Mouse (Mus musculus): ENCODE measurements around the gene Adarb2. TPM values are rescaled to one million over a fixed set of nuclear protein-coding genes. Genes with fewer than 3 reads are reported as not detected.

Gene Adarb2
- polyA plus RNA-seq, 1 experiment from 2014 or later = 26.3 TPM

DNA sequence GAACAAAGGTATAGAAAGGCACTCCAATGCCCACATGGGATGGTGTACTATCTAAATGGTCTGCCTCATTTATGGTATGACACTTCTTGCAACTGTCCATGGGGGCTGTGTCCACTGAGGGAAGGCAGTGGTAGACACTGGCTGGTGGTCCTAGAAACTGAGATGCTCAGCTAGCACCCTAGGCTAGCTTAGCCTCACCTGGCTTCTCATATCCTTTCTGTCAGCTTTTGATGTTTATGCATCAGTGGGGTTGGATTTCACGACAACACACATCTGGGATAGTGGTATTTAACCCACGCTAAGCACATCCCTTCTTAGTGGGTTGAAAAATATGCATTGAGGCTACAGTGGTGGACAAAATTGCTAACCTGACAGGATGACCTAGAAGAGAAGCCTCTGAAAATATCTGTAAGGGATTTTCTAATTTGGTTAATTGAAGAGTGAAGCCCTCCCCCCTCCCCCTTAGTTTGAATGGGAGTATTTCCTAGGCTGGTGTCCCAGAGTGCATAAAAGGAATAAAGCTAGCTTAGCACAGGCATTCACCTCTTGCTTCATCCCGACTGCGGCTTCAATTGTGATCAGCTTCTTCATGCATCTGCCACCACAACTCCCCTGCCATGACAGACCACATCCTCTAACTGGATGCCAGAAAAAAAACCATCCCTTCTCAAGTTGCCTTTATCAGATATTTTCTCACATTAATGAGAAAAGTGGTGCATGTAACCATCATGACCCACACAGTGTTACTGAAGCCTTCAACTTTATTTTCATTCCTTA, 197.8 kb downstream of the Adarb2 start:
- H3K9me3 ChIP-seq (replicated peaks) = no peaks in the 10 kb centered on the region
- H3K4me1 ChIP-seq = no peaks in the 10 kb centered on the region
- no peaks in the 10 kb centered on the region for H3K27me3 ChIP-seq
- no peak overlapping the region for H3K27ac ChIP-seq
- no peak overlapping the region for H3K9ac ChIP-seq
- WGBS = 74% methylated on average over 4 of the region's 4 CpGs
- no peak overlapping the region for H3K4me3 ChIP-seq
- no peaks in the 10 kb centered on the region for H3K36me3 ChIP-seq
- no peak for ATAC-seq (ENCODE audit: low FRiP score)
- H3K4me2 ChIP-seq (replicated peaks) = no peak overlapping the region

DNA sequence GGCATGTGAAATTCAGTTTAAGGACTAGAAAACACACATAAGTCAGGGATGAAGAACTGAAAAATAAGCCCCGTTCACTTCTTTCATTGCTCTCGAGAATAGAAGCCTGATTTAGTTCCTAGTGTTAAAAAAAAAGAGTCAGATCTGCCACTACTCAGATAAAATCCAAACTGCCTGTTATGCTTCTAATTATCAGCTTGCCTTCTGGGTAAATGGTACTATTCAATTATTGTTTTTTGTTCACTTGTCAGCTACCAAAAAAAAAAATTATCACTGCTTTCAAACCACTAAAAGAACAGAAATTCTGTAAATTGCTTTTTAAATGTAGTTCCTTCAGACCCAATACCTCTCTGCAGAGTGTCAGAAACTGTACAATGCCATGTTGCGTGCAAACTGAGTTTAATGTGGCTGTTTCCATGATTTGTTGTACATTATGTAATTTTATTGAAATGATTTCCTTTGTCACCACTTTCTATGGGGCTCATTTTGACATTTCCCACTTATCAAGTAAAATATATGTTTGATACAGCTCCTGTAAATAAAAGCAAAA, 199.7 kb downstream of the Adarb2 start:
- H3K4me3 ChIP-seq = no peak overlapping the region
- no peak overlapping the region for H3K27ac ChIP-seq
- H3K9ac ChIP-seq = no peak overlapping the region
- WGBS = 82% methylated on average over 3 of the region's 3 CpGs
- no peaks in the 10 kb centered on the region for H3K27me3 ChIP-seq
- H3K4me2 ChIP-seq (replicated peaks) = no peak overlapping the region
- no peaks in the 10 kb centered on the region for H3K4me1 ChIP-seq
- no peaks in the 10 kb centered on the region for H3K36me3 ChIP-seq
- ATAC-seq (ENCODE audit: low FRiP score) = no peak
- H3K9me3 ChIP-seq (replicated peaks) = no peaks in the 10 kb centered on the region

DNA sequence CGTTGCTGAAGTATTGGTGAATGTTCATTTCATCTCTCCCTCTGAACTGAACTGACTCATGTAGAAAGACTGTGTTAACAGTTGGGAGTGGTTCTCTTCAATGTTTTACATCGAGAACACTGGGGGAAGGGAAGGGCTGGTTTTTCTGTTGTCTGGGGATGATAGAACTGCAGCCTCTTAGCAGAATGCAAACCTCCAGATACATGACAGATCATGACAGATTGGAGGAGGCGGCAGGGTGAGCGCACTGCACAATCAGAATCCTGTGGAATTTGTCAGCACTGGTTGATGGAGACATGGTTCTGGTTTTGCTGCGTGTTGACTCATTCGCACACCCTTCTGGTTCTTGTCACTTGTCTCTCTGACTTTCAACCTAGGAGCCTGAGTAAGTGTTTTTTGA, 203.4 kb downstream of the Adarb2 start:
- H3K27me3 ChIP-seq = no peaks in the 10 kb centered on the region
- H3K36me3 ChIP-seq = no peaks in the 10 kb centered on the region
- ATAC-seq (ENCODE audit: low FRiP score) = no peak
- no peak overlapping the region for H3K9ac ChIP-seq
- WGBS = 79% methylated on average over 6 of the region's 6 CpGs
- H3K4me2 ChIP-seq (replicated peaks) = no peak overlapping the region
- H3K4me1 ChIP-seq = 0 out of 2 replicates have a peak, but pooled peaks cover 4% of the 10 kb centered on the region
- H3K9me3 ChIP-seq (replicated peaks) = no peaks in the 10 kb centered on the region
- H3K4me3 ChIP-seq = no peak overlapping the region
- H3K27ac ChIP-seq = no peak overlapping the region

- no peaks in the 10 kb centered on the region for H3K27me3 ChIP-seq
- no peak overlapping the region for H3K4me2 ChIP-seq (replicated peaks)
- H3K9me3 ChIP-seq (replicated peaks) = no peaks in the 10 kb centered on the region
- 67% methylated on average over 5 of the region's 5 CpGs for WGBS
- H3K4me1 ChIP-seq = 0 out of 2 replicates have a peak, but pooled peaks cover 4% of the 10 kb centered on the region
- no peak overlapping the region for H3K4me3 ChIP-seq
- no peak overlapping the region for H3K9ac ChIP-seq
- no peaks in the 10 kb centered on the region for H3K36me3 ChIP-seq
- H3K27ac ChIP-seq = no peak overlapping the region
- peak; percentile 89 for ATAC-seq (ENCODE audit: low FRiP score)
Observed at GRCm38 (mm10) chr13:8410353-8411318, 208.0 kb downstream of the Adarb2 start.

DNA sequence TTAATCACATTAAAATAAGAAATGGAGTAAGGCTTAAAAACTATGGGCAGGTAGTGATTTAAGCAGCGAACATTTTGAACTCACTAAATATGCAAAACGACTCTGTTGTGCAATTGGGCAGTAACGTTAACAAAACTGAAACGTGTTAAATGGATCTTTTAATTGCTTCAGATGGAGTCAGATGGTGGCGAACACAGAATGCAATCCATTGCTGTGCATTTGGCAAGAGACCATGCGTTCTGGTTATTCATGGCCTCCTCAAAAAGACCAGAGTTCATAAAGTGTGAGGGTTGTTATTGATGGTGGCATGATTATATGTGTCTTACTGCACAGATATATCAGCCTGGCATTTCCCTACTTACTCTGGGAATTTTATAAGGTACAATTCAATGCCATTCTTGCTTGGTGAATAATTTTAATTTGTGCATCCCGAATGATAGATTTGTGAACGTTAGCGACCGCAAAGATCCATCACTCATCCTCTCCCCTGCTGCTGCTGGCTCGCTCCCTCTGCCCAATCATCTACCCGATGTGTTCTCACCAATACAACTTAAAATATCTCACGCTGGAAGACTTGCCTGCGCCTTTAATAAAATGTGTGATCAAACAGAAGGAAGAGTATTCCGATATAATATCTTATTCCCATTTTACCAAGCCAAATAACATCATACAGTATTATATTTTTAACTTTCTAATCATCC, 221.5 kb downstream of the Adarb2 start:
- 85% methylated on average over 15 of the region's 15 CpGs for WGBS
- no peaks in the 10 kb centered on the region for H3K27me3 ChIP-seq

GRCm38 (mm10) chr13:8439188-8439835, 236.6 kb downstream of the Adarb2 start:
- Histone ChIP-seq H3K27me3 (no peaks in the 10 kb centered on the region), H3K27ac (no peak overlapping the region), H3K4me3 (no peak overlapping the region), H3K4me2 (replicated peaks) (no peak overlapping the region), H3K9ac (no peak overlapping the region), H3K36me3 (no peaks in the 10 kb centered on the region), H3K9me3 (replicated peaks) (0 out of 2 replicates have a peak, but pooled peaks cover 2% of the 10 kb centered on the region), H3K4me1 (no peaks in the 10 kb centered on the region)
- WGBS = 95% methylated on average over 4 of the region's 4 CpGs
- ATAC-seq (ENCODE audit: low FRiP score) = no peak

More for the DNA sequence above, 221.5 kb downstream of the Adarb2 start:
- H3K9me3 ChIP-seq (replicated peaks) = no peaks in the 10 kb centered on the region
- ATAC-seq (ENCODE audit: low FRiP score) = no peak
- H3K4me1 ChIP-seq = no peaks in the 10 kb centered on the region
- H3K9ac ChIP-seq = no peak overlapping the region
- no peak overlapping the region for H3K27ac ChIP-seq
- H3K36me3 ChIP-seq = no peaks in the 10 kb centered on the region
- H3K4me3 ChIP-seq = no peak overlapping the region
- H3K4me2 ChIP-seq (replicated peaks) = no peak overlapping the region

- Histone ChIP-seq H3K9me3 (replicated peaks) (no peaks in the 10 kb centered on the region), H3K4me3 (no peak overlapping the region), H3K9ac (no peak overlapping the region), H3K4me2 (replicated peaks) (no peak overlapping the region), H3K36me3 (no peaks in the 10 kb centered on the region), H3K27me3 (no peaks in the 10 kb centered on the region), H3K27ac (no peak overlapping the region), H3K4me1 (no peaks in the 10 kb centered on the region)
- 79% methylated on average over 2 of the region's 2 CpGs for WGBS
- no peak for ATAC-seq (ENCODE audit: low FRiP score)
Observed at GRCm38 (mm10) chr13:8445415-8445814, 242.7 kb downstream of the Adarb2 start.

DNA sequence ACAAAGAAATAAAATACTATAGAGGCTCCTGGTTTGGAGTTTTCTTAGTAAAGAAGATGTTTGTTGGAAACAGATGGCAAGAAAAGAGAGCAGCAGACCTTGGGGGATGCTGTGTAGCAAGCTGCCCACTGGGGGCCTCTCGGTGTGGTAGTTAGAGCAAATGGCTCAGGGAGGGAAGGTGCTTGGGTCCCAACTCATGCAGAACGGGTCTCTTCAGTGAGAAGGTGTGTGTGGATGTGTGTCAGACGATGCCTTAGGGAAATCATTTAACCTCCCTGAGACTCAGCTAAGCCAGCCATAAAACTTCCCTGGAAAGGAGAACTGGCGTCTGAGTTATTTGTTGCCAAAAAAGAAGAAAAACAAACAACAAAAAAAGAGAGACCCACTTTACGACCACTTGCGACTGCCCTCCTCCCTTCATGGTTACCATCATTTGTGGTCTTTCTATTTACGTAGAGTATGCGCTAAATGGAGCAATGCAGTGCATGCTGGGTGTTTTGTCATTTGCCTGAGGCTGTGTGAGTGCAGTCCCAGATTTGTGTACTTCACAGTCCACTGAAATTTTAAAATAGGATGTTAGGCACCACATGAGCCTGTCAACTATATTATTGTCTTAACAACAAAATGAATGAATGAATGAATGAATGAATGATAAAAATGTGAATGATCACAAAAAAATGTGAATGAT, 245.7 kb downstream of the Adarb2 start:
- H3K27me3 ChIP-seq = no peaks in the 10 kb centered on the region
- H3K9me3 ChIP-seq (replicated peaks) = no peaks in the 10 kb centered on the region
- no peaks in the 10 kb centered on the region for H3K4me1 ChIP-seq
- 82% methylated on average over 8 of the region's 8 CpGs for WGBS
- H3K36me3 ChIP-seq = no peaks in the 10 kb centered on the region
- no peak overlapping the region for H3K9ac ChIP-seq
- H3K4me3 ChIP-seq = no peak overlapping the region
- H3K27ac ChIP-seq = no peak overlapping the region
- ATAC-seq (ENCODE audit: low FRiP score) = no peak
- no peak overlapping the region for H3K4me2 ChIP-seq (replicated peaks)

GRCm38 (mm10) chr13:8451581-8451980, 248.9 kb downstream of the Adarb2 start:
- no peak overlapping the region for H3K4me2 ChIP-seq (replicated peaks)
- H3K4me1 ChIP-seq = no peaks in the 10 kb centered on the region
- WGBS = 65% methylated on average over 4 of the region's 4 CpGs
- ATAC-seq (ENCODE audit: low FRiP score) = no peak
- no peak overlapping the region for H3K27ac ChIP-seq
- no peaks in the 10 kb centered on the region for H3K9me3 ChIP-seq (replicated peaks)
- H3K9ac ChIP-seq = no peak overlapping the region
- no peaks in the 10 kb centered on the region for H3K27me3 ChIP-seq
- H3K4me3 ChIP-seq = no peak overlapping the region
- no peaks in the 10 kb centered on the region for H3K36me3 ChIP-seq

GRCm38 (mm10) chr13:8456886-8457285, 254.2 kb downstream of the Adarb2 start:
- 87% methylated on average over 3 of the region's 3 CpGs for WGBS
- H3K4me1 ChIP-seq = no peaks in the 10 kb centered on the region

DNA sequence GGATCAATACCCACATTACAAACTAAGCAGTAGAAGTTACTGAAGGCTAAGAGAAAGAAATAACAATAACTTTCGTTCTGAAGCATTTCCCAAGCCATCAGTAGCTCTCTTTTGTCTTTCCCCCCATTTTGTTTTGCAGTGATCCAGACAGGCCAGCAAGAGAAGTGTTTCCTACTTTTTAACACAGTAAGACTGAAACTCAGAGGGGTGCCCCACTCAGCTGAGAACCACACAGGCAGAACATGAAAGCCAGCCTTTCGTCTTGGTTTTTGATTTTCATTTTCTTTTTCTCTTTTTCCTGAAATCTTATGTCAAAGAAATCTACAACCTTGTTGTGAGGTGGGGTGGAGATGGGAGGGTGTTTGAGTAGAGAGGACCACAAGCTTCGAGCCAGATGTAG, 255.2 kb downstream of the Adarb2 start:
- 73% methylated on average over 3 of the region's 3 CpGs for WGBS
- Histone ChIP-seq H3K4me1 (no peaks in the 10 kb centered on the region), H3K9ac (no peak overlapping the region), H3K36me3 (no peaks in the 10 kb centered on the region), H3K27ac (no peak overlapping the region), H3K4me3 (no peak overlapping the region), H3K4me2 (replicated peaks) (no peak overlapping the region), H3K9me3 (replicated peaks) (no peaks in the 10 kb centered on the region), H3K27me3 (no peaks in the 10 kb centered on the region)
- no peak for ATAC-seq (ENCODE audit: low FRiP score)

More at GRCm38 (mm10) chr13:8456886-8457285, 254.2 kb downstream of the Adarb2 start:
- Histone ChIP-seq H3K4me2 (replicated peaks) (no peak overlapping the region), H3K4me3 (no peak overlapping the region), H3K9ac (no peak overlapping the region), H3K36me3 (no peaks in the 10 kb centered on the region), H3K27ac (no peak overlapping the region), H3K9me3 (replicated peaks) (no peaks in the 10 kb centered on the region), H3K27me3 (no peaks in the 10 kb centered on the region)
- ATAC-seq (ENCODE audit: low FRiP score) = no peak

Data from hindbrain, embryonic 12.5 days (tissue).